22 mouse cellular contexts compared by ENCODE assay signal in the genomic region with DNA sequence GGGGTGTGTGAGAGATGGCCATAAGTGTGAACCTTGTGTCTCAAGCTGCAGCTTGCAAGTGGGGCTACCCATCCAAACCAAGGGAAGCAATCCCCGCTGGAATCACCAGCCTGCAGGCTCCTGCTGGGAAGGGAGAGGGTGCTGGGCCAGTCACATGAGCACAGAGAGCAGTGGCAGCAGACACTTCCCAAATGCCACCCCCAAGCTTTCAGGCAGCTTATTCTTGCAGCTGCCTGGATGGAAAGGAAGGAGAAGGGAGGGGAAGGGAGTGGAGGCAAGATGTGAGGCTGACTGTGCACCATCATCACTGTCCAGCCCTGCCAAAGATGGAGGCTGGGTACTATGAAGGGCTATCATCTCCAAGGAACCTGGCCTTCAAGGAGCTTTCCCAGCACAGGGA. TPM values are rescaled to one million over a fixed set of nuclear protein-coding genes. Genes with fewer than 3 reads are reported as not detected.
DNase-seq lines count a peak whose midpoint lies in the region; ATAC-seq and TF ChIP-seq lines count a peak whose summit lies in the region.
"Had no signal": no experiment of that assay in that cellular context is flagged by ENCODE, and none has a peak within 500 bp of the region (broad histone marks: within the 10 kb centered on the region; RNA-seq: fewer than 3 reads in every experiment).

No protein-coding gene starts in this region.

- H3K27ac ChIP-seq in liver, embryonic 12.5 days, result no peak overlapping the region
- H3K27ac ChIP-seq in liver, postnatal 0 days (ENCODE audit: low read depth), result no peak overlapping the region
- H3K27ac ChIP-seq in layer of hippocampus, adult 2 months, result peak overlapping the region; percentile 84
- H3K27ac ChIP-seq: embryonic facial prominence, embryonic 15.5 days; hindbrain, embryonic 13.5 days; macrophage; midbrain, embryonic 15.5 days; stomach, postnatal 0 days had no signal

- H3K4me1 ChIP-seq in liver, embryonic 12.5 days, result peaks cover 58% of the 10 kb centered on the region
- peaks cover 27% of the 10 kb centered on the region for H3K4me1 ChIP-seq in liver, postnatal 0 days (ENCODE audit: insufficient read depth)

- no peak for TF ChIP-seq CTCF in liver, postnatal 0 days (IDR thresholded peaks at IDR 0.05; ENCODE audit: low read depth)
- TF ChIP-seq CTCF in layer of hippocampus, adult 2 months (conservative IDR thresholded peaks at IDR 0.05), result no peak

- TF ChIP-seq EP300 in liver, postnatal 0 days (IDR thresholded peaks at IDR 0.05; ENCODE audit: low read depth), result no peak

- ATAC-seq in frontal cortex, adult (ENCODE audit: low TSS enrichment), result peak; percentile 93
- no peak for ATAC-seq in liver, embryonic 12.5 days
- ATAC-seq in liver, postnatal 0 days, result no peak
- ATAC-seq: intestine, embryonic 16.5 days; midbrain, embryonic 15.5 days had no signal

- intact Hi-C loops in left cerebral cortex, postnatal 25 days (cut with DNase I), result no loop called here

- no peaks in the 10 kb centered on the region for H3K27me3 ChIP-seq in liver, embryonic 12.5 days (replicated peaks)
- H3K27me3 ChIP-seq in liver, postnatal 0 days (ENCODE audit: insufficient read depth, low read length), result no peaks in the 10 kb centered on the region
- H3K27me3 ChIP-seq: CH12.LX; embryonic facial prominence, embryonic 15.5 days; hindbrain, embryonic 13.5 days; midbrain, embryonic 15.5 days had no signal

- 0 out of 2 replicates have a peak overlapping the region, but pooled peaks have one; percentile 17 for H3K9ac ChIP-seq in liver, embryonic 12.5 days
- H3K9ac ChIP-seq in liver, postnatal 0 days (replicated peaks), result no peak overlapping the region
- H3K9ac ChIP-seq: embryonic facial prominence, embryonic 15.5 days; hindbrain, embryonic 13.5 days; midbrain, embryonic 15.5 days had no signal

- H3K36me3 ChIP-seq in liver, embryonic 12.5 days, result peaks cover 77% of the 10 kb centered on the region
- peaks cover 33% of the 10 kb centered on the region for H3K36me3 ChIP-seq in liver, postnatal 0 days (replicated peaks; ENCODE audit: insufficient read depth, low read length)
- H3K36me3 ChIP-seq: midbrain, embryonic 15.5 days had no signal

- H3K4me3 ChIP-seq in liver, embryonic 12.5 days, result no peak overlapping the region
- H3K4me3 ChIP-seq in liver, postnatal 0 days (ENCODE audit: low read depth, low read length), result no peak overlapping the region
- no peak overlapping the region for H3K4me3 ChIP-seq in layer of hippocampus, adult 2 months
- H3K4me3 ChIP-seq: embryonic facial prominence, embryonic 15.5 days; hindbrain, embryonic 13.5 days; midbrain, embryonic 15.5 days had no signal

- 83% methylated on average over 1 of the region's 1 CpGs for WGBS in liver, embryonic 12.5 days (ENCODE audit: insufficient replicate concordance)
- 100% methylated on average over 1 of the region's 1 CpGs for WGBS in liver, postnatal 0 days (ENCODE audit: insufficient replicate concordance)

- H3K9me3 ChIP-seq in liver, embryonic 12.5 days (replicated peaks), result no peaks in the 10 kb centered on the region
- H3K9me3 ChIP-seq in liver, postnatal 0 days (ENCODE audit: low read length), result no peaks in the 10 kb centered on the region
- H3K9me3 ChIP-seq: embryonic facial prominence, embryonic 15.5 days; hindbrain, embryonic 13.5 days; midbrain, embryonic 15.5 days had no signal

- no peak for DNase-seq in frontal cortex, postnatal 10 days (ENCODE audit: low spot score in 2 of 2)
- DNase-seq in liver, postnatal 0 days, result no peak
- DNase-seq in layer of hippocampus, adult 2 months (ENCODE audit: low spot score in 2 of 2), result peak; percentile 40 to 66
- DNase-seq in left cerebral cortex, postnatal 25 days (ENCODE audit: low spot score in 2 of 2), result peak; percentile 71 to 91
- DNase-seq in lung, postnatal 25 days (ENCODE audit: low spot score), result no peak
- no peak for DNase-seq in cerebellum, adult 18-20 months
- DNase-seq: adrenal gland, postnatal 25 days; cerebellum, postnatal 36 days; kidney, postnatal 10 days; lung, adult 18-20 months had no signal

- no peak overlapping the region for H3K4me2 ChIP-seq in liver, embryonic 12.5 days
- H3K4me2 ChIP-seq in liver, postnatal 0 days (ENCODE audit: low read depth, low read length), result no peak overlapping the region
- H3K4me2 ChIP-seq: embryonic facial prominence, embryonic 15.5 days; hindbrain, embryonic 13.5 days; midbrain, embryonic 15.5 days had no signal

RNA-seq across cellular contexts. Expression of a gene that starts 8.7 kb away (rescaled TPM):
- 19.1 and 20.2 TPM in 2 replicates for polyA plus RNA-seq in liver, embryonic 12.5 days (2016; fragmentation: Nextera tagmentation; extraction: Ambion mirVana)
- 8.1 and 8.3 TPM in 2 replicates for polyA plus RNA-seq in liver, postnatal 0 days (2015; fragmentation: Nextera tagmentation; extraction: Ambion mirVana)
- 100 to 1,000 TPM; 116 to 118 TPM for total RNA-seq in layer of hippocampus, adult 2 months (2021)
- total RNA-seq in left cerebral cortex, postnatal 25 days (2021), result 100 to 1,000 TPM; 122 TPM

RNA-seq across cellular contexts. Expression of a gene that starts 22.9 kb away (rescaled TPM):
- polyA plus RNA-seq in liver, embryonic 12.5 days (2016; fragmentation: Nextera tagmentation; extraction: Ambion mirVana), result 1.5 TPM in 2 replicates
- 0.89 and 1.2 TPM in 2 replicates for polyA plus RNA-seq in liver, postnatal 0 days (2015; fragmentation: Nextera tagmentation; extraction: Ambion mirVana)
- total RNA-seq in layer of hippocampus, adult 2 months (2021), result under 1 TPM; 0.81 to 0.95 TPM
- total RNA-seq in left cerebral cortex, postnatal 25 days (2021), result 1 to 10 TPM in 1 of 2 experiments, under 1 TPM in 1; 0.27 to 1.1 TPM

RNA-seq across cellular contexts. Expression of a gene that starts 23.2 kb away (rescaled TPM):
- 101 TPM in 2 replicates for polyA plus RNA-seq in liver, embryonic 12.5 days (2016; fragmentation: Nextera tagmentation; extraction: Ambion mirVana)
- 61.7 and 66.9 TPM in 2 replicates for polyA plus RNA-seq in liver, postnatal 0 days (2015; fragmentation: Nextera tagmentation; extraction: Ambion mirVana)
- total RNA-seq in layer of hippocampus, adult 2 months (2021), result 10 to 100 TPM; 38.8 to 43.9 TPM
- total RNA-seq in left cerebral cortex, postnatal 25 days (2021), result 10 to 100 TPM; 43.7 to 47.1 TPM

RNA-seq across cellular contexts. Expression of a gene that starts 36.5 kb away (rescaled TPM):
- polyA plus RNA-seq in liver, embryonic 12.5 days (2016; fragmentation: Nextera tagmentation; extraction: Ambion mirVana), result not detected in 2 replicates
- polyA plus RNA-seq in liver, postnatal 0 days (2015; fragmentation: Nextera tagmentation; extraction: Ambion mirVana), result not detected in 2 replicates
- total RNA-seq in layer of hippocampus, adult 2 months (2021), result under 1 TPM; 0.38 to 0.71 TPM
- under 1 TPM; 0.64 to 0.87 TPM for total RNA-seq in left cerebral cortex, postnatal 25 days (2021)
- total RNA-seq: adrenal gland, postnatal 25 days; gastrocnemius, adult 8-10 months; heart, adult 8-10 months had no signal
- polyA plus RNA-seq: heart, postnatal 0 days; macrophage had no signal

RNA-seq across cellular contexts. Expression of a gene that starts 46.0 kb away (rescaled TPM):
- 68.4 and 68.6 TPM in 2 replicates for polyA plus RNA-seq in liver, embryonic 12.5 days (2016; fragmentation: Nextera tagmentation; extraction: Ambion mirVana)
- polyA plus RNA-seq in liver, postnatal 0 days (2015; fragmentation: Nextera tagmentation; extraction: Ambion mirVana), result 51.6 and 52.5 TPM in 2 replicates
- 10 to 100 TPM; 17.2 to 20.7 TPM for total RNA-seq in layer of hippocampus, adult 2 months (2021)
- 10 to 100 TPM; 18.4 to 18.8 TPM for total RNA-seq in left cerebral cortex, postnatal 25 days (2021)

Comparison
In these comparisons a context has a peak if more than half of its experiments do, and no peak if none do; other contexts are left out.
1. DNase-seq: peak in layer of hippocampus, adult 2 months (2 of 2) and left cerebral cortex, postnatal 25 days (2 of 2); none in frontal cortex, postnatal 10 days (0 of 2), liver, postnatal 0 days (single experiment), lung, postnatal 25 days (single experiment) and cerebellum, adult 18-20 months (0 of 2).